Mouse (Mus musculus): ENCODE results near the gene Cyb5rl. TPM values are rescaled to one million over a fixed set of nuclear protein-coding genes. Genes with fewer than 3 reads are reported as not detected.

Gene Cyb5rl
- polyA plus RNA-seq, 1 experiment, result 4.7 TPM

GRCm38 (mm10) chr4:107026451-107026850 is 40.3 kb upstream of the Cyb5rl start:
- Histone ChIP-seq H3K4me1 (ENCODE audit: control insufficient read depth, insufficient read depth, low read length) (no peaks in the 10 kb centered on the region), H3K4me3 (replicated peaks; ENCODE audit: control insufficient read depth, low read depth, low read length) (no peak overlapping the region), H3K27ac (ENCODE audit: control insufficient read depth, insufficient read depth, low read depth, low read length, poor library complexity) (no peak overlapping the region; the same call in 1 of the 2 replicates)
- no peak for TF ChIP-seq POLR2A (IDR thresholded peaks at IDR 0.05; ENCODE audit: borderline replicate concordance, control insufficient read depth, low read depth, low read length)
- TF ChIP-seq CTCF (IDR thresholded peaks at IDR 0.05; ENCODE audit: control insufficient read depth, insufficient read depth, low read length), result no peak
- WGBS, result 77% methylated on average over 8 of the region's 8 CpGs

- TF ChIP-seq POLR2A (IDR thresholded peaks at IDR 0.05; ENCODE audit: borderline replicate concordance, control insufficient read depth, low read depth, low read length) (no peak), CTCF (IDR thresholded peaks at IDR 0.05; ENCODE audit: control insufficient read depth, insufficient read depth, low read length) (no peak)
- Histone ChIP-seq H3K4me3 (replicated peaks; ENCODE audit: control insufficient read depth, low read depth, low read length) (no peak overlapping the region), H3K4me1 (ENCODE audit: control insufficient read depth, insufficient read depth, low read length) (no peaks in the 10 kb centered on the region), H3K27ac (ENCODE audit: control insufficient read depth, insufficient read depth, low read depth, low read length, poor library complexity) (no peak overlapping the region)
- WGBS, result 90% methylated on average over 4 of the region's 4 CpGs
Observed at GRCm38 (mm10) chr4:107035689-107036088, 31.1 kb upstream of the Cyb5rl start.

- H3K4me3 ChIP-seq (replicated peaks; ENCODE audit: control insufficient read depth, low read depth, low read length), result no peak overlapping the region
- 98% methylated on average over 2 of the region's 2 CpGs for WGBS
- H3K4me1 ChIP-seq (ENCODE audit: control insufficient read depth, insufficient read depth, low read length), result no peaks in the 10 kb centered on the region
- no peak overlapping the region for H3K27ac ChIP-seq (ENCODE audit: control insufficient read depth, insufficient read depth, low read depth, low read length, poor library complexity)
- TF ChIP-seq CTCF (IDR thresholded peaks at IDR 0.05; ENCODE audit: control insufficient read depth, insufficient read depth, low read length) (no peak), POLR2A (IDR thresholded peaks at IDR 0.05; ENCODE audit: borderline replicate concordance, control insufficient read depth, low read depth, low read length) (no peak)
Observed at GRCm38 (mm10) chr4:107036985-107037384, 29.8 kb upstream of the Cyb5rl start.

- 92% methylated on average over 4 of the region's 4 CpGs for WGBS
- H3K4me1 ChIP-seq (ENCODE audit: control insufficient read depth, insufficient read depth, low read length), result no peaks in the 10 kb centered on the region
- no peak overlapping the region for H3K4me3 ChIP-seq (replicated peaks; ENCODE audit: control insufficient read depth, low read depth, low read length)
- H3K27ac ChIP-seq (ENCODE audit: control insufficient read depth, insufficient read depth, low read depth, low read length, poor library complexity), result no peak overlapping the region
- TF ChIP-seq CTCF (IDR thresholded peaks at IDR 0.05; ENCODE audit: control insufficient read depth, insufficient read depth, low read length), result no peak
- TF ChIP-seq POLR2A (IDR thresholded peaks at IDR 0.05; ENCODE audit: borderline replicate concordance, control insufficient read depth, low read depth, low read length), result no peak
Observed at GRCm38 (mm10) chr4:107038303-107038702, 28.5 kb upstream of the Cyb5rl start.

GRCm38 (mm10) chr4:107039270-107039669 is 27.5 kb upstream of the Cyb5rl start:
- Histone ChIP-seq H3K27ac (ENCODE audit: control insufficient read depth, insufficient read depth, low read depth, low read length, poor library complexity) (no peak overlapping the region), H3K4me1 (ENCODE audit: control insufficient read depth, insufficient read depth, low read length) (no peaks in the 10 kb centered on the region), H3K4me3 (replicated peaks; ENCODE audit: control insufficient read depth, low read depth, low read length) (no peak overlapping the region)
- no peak for TF ChIP-seq CTCF (IDR thresholded peaks at IDR 0.05; ENCODE audit: control insufficient read depth, insufficient read depth, low read length)
- no peak for TF ChIP-seq POLR2A (IDR thresholded peaks at IDR 0.05; ENCODE audit: borderline replicate concordance, control insufficient read depth, low read depth, low read length)
- whole genome bisulfite sequencing, result 92% methylated on average over 8 of the region's 8 CpGs

- H3K27ac ChIP-seq (ENCODE audit: control insufficient read depth, insufficient read depth, low read depth, low read length, poor library complexity), result no peak overlapping the region
- H3K4me3 ChIP-seq (replicated peaks; ENCODE audit: control insufficient read depth, low read depth, low read length), result no peak overlapping the region
- no peaks in the 10 kb centered on the region for H3K4me1 ChIP-seq (ENCODE audit: control insufficient read depth, insufficient read depth, low read length)
- TF ChIP-seq CTCF (IDR thresholded peaks at IDR 0.05; ENCODE audit: control insufficient read depth, insufficient read depth, low read length), result no peak
- no peak for TF ChIP-seq POLR2A (IDR thresholded peaks at IDR 0.05; ENCODE audit: borderline replicate concordance, control insufficient read depth, low read depth, low read length)
- 39% methylated on average over 6 of the region's 6 CpGs for WGBS
Observed at GRCm38 (mm10) chr4:107042304-107042703, 24.5 kb upstream of the Cyb5rl start.

GRCm38 (mm10) chr4:107045188-107045587 is 21.6 kb upstream of the Cyb5rl start:
- H3K27ac ChIP-seq (ENCODE audit: control insufficient read depth, insufficient read depth, low read depth, low read length, poor library complexity), result no peak overlapping the region
- WGBS, result 98% methylated on average over 13 of the region's 13 CpGs
- H3K4me1 ChIP-seq (ENCODE audit: control insufficient read depth, insufficient read depth, low read length), result no peaks in the 10 kb centered on the region
- TF ChIP-seq POLR2A (IDR thresholded peaks at IDR 0.05; ENCODE audit: borderline replicate concordance, control insufficient read depth, low read depth, low read length), result no peak
- H3K4me3 ChIP-seq (replicated peaks; ENCODE audit: control insufficient read depth, low read depth, low read length), result no peak overlapping the region

- WGBS, result 85% methylated on average over 5 of the region's 5 CpGs
Observed at GRCm38 (mm10) chr4:107047806-107048205, 19.0 kb upstream of the Cyb5rl start.

GRCm38 (mm10) chr4:107048568-107049162 is 18.1 kb upstream of the Cyb5rl start:
- WGBS, result 87% methylated on average over 11 of the region's 11 CpGs
- H3K27ac ChIP-seq (ENCODE audit: control insufficient read depth, insufficient read depth, low read depth, low read length, poor library complexity), result peak overlapping the region; percentile 27; the same call in 1 of the 2 replicates

More at GRCm38 (mm10) chr4:107047806-107048205, 19.0 kb upstream of the Cyb5rl start:
- TF ChIP-seq CTCF (IDR thresholded peaks at IDR 0.05; ENCODE audit: control insufficient read depth, insufficient read depth, low read length) (no peak), POLR2A (IDR thresholded peaks at IDR 0.05; ENCODE audit: borderline replicate concordance, control insufficient read depth, low read depth, low read length) (no peak)
- Histone ChIP-seq H3K27ac (ENCODE audit: control insufficient read depth, insufficient read depth, low read depth, low read length, poor library complexity) (no peak overlapping the region), H3K4me1 (ENCODE audit: control insufficient read depth, insufficient read depth, low read length) (no peaks in the 10 kb centered on the region), H3K4me3 (replicated peaks; ENCODE audit: control insufficient read depth, low read depth, low read length) (no peak overlapping the region)

More at GRCm38 (mm10) chr4:107048568-107049162, 18.1 kb upstream of the Cyb5rl start:
- H3K4me1 ChIP-seq (ENCODE audit: control insufficient read depth, insufficient read depth, low read length), result no peaks in the 10 kb centered on the region
- TF ChIP-seq POLR2A (IDR thresholded peaks at IDR 0.05; ENCODE audit: borderline replicate concordance, control insufficient read depth, low read depth, low read length) (no peak), CTCF (IDR thresholded peaks at IDR 0.05; ENCODE audit: control insufficient read depth, insufficient read depth, low read length) (no peak)
- H3K4me3 ChIP-seq (replicated peaks; ENCODE audit: control insufficient read depth, low read depth, low read length), result no peak overlapping the region

Measured in bone marrow, adult 2 months (tissue).